ENCODE assay signal across 11 mouse cellular contexts in the genomic region with DNA sequence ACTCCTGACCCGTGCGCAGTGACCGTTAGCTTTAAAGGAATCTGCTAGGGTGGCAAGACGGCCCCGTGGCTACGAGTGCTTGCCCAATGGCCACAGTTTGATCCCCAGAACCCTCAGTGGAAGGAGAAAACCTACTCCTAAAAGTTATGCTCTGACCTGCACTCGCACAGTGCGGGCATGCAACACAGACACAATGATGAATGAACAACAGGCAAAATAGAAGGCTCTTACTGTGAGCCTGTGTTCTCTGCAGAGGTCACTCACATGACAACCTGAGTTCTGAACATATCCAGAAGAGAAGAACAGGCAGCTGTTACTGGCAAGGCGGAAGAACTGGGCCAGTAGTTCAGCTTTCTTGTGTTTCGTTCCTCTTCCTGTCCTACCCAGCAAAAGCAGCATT. TPM values are rescaled to one million over a fixed set of nuclear protein-coding genes. Genes with fewer than 3 reads are reported as not detected.
DNase-seq lines count a peak whose midpoint lies in the region; ATAC-seq and TF ChIP-seq lines count a peak whose summit lies in the region.
"Had no signal": no experiment of that assay in that cellular context is flagged by ENCODE, and none has a peak within 500 bp of the region (broad histone marks: within the 10 kb centered on the region; RNA-seq: fewer than 3 reads in every experiment).

No protein-coding gene starts in this region.

- no peaks in the 10 kb centered on the region for H3K27me3 ChIP-seq in kidney, adult 2 months (replicated peaks; ENCODE audit: control insufficient read depth, insufficient read depth, low read length)
- H3K27me3 ChIP-seq in stomach, embryonic 15.5 days (replicated peaks), result no peaks in the 10 kb centered on the region
- no peaks in the 10 kb centered on the region for H3K27me3 ChIP-seq in stomach, postnatal 0 days (ENCODE audit: control insufficient read depth, insufficient read depth, low read length)

- H3K9ac ChIP-seq in stomach, embryonic 15.5 days, result no peak overlapping the region
- no peak overlapping the region for H3K9ac ChIP-seq in stomach, postnatal 0 days (ENCODE audit: low read length)

- peaks cover 45% of the 10 kb centered on the region for H3K4me1 ChIP-seq in kidney, adult 2 months (ENCODE audit: control insufficient read depth, insufficient read depth, low read length)
- no peaks in the 10 kb centered on the region for H3K4me1 ChIP-seq in stomach, embryonic 15.5 days
- no peaks in the 10 kb centered on the region for H3K4me1 ChIP-seq in stomach, postnatal 0 days (replicated peaks; ENCODE audit: control insufficient read depth, insufficient read depth)

- peak; percentile 46 for DNase-seq in kidney, adult 2 months
- DNase-seq in kidney, adult 11 months, result no peak
- no peak for DNase-seq in stomach, postnatal 0 days (ENCODE audit: low spot score)
- DNase-seq in induced T-regulatory cell, adult 2 months (ENCODE audit: low read depth), result peak; percentile 13
- DNase-seq in urinary bladder, adult 2 months (ENCODE audit: low spot score), result no peak
- DNase-seq: embryo, embryonic 11 days; right cerebral cortex, postnatal 4 days; thymus, adult 2 months had no signal

- no peak for TF ChIP-seq EP300 in stomach, postnatal 0 days (optimal IDR thresholded peaks at IDR 0.05)

- no peak for ATAC-seq in stomach, embryonic 15.5 days (ENCODE audit: insufficient read depth, low FRiP score, low read depth)
- no peak for ATAC-seq in stomach, postnatal 0 days (ENCODE audit: low FRiP score, low TSS enrichment)
- no peak for ATAC-seq in inflammation-experienced regulatory T-cells, adult 6 months

- no peaks in the 10 kb centered on the region for H3K36me3 ChIP-seq in kidney, adult 2 months (ENCODE audit: control insufficient read depth, insufficient read depth, low read length)
- H3K36me3 ChIP-seq in stomach, embryonic 15.5 days, result no peaks in the 10 kb centered on the region
- no peaks in the 10 kb centered on the region for H3K36me3 ChIP-seq in stomach, postnatal 0 days (ENCODE audit: control insufficient read depth, insufficient read depth, low read length)

- no peak for TF ChIP-seq POLR2A in kidney, adult 2 months (IDR thresholded peaks at IDR 0.05; ENCODE audit: low read depth, low read length)

- TF ChIP-seq CTCF in kidney, adult 2 months (conservative IDR thresholded peaks at IDR 0.05; ENCODE audit: insufficient read depth, insufficient read length, low read depth, low read length), result no peak
- TF ChIP-seq CTCF in stomach, postnatal 0 days (IDR thresholded peaks at IDR 0.05; ENCODE audit: low read depth), result no peak

- peak overlapping the region; percentile 64 for H3K27ac ChIP-seq in kidney, adult 2 months (ENCODE audit: insufficient read depth, low read depth, low read length)
- peak overlapping the region; percentile 31; the same call in 1 of the 2 replicates for H3K27ac ChIP-seq in stomach, embryonic 15.5 days
- no peak overlapping the region for H3K27ac ChIP-seq in stomach, postnatal 0 days (replicated peaks)

- H3K4me3 ChIP-seq in kidney, adult 2 months (ENCODE audit: insufficient read depth, low read depth, low read length), result no peak overlapping the region
- no peak overlapping the region for H3K4me3 ChIP-seq in stomach, embryonic 15.5 days (replicated peaks)
- no peak overlapping the region for H3K4me3 ChIP-seq in stomach, postnatal 0 days (ENCODE audit: low read depth, low read length)

- H3K9me3 ChIP-seq in stomach, embryonic 15.5 days, result no peaks in the 10 kb centered on the region
- H3K9me3 ChIP-seq in stomach, postnatal 0 days (ENCODE audit: control insufficient read depth, low read length), result no peaks in the 10 kb centered on the region

- H3K4me2 ChIP-seq in stomach, embryonic 15.5 days, result no peak overlapping the region
- no peak overlapping the region for H3K4me2 ChIP-seq in stomach, postnatal 0 days (replicated peaks; ENCODE audit: low read depth)

- 37% methylated on average over 10 of the region's 10 CpGs for WGBS in kidney, adult 2 months
- 57% methylated on average over 10 of the region's 10 CpGs for WGBS in stomach, embryonic 15.5 days
- WGBS in stomach, postnatal 0 days, result 64% methylated on average over 10 of the region's 10 CpGs

RNA-seq across cellular contexts. Expression of gene Mfsd4b1, which starts 43.5 kb away (rescaled TPM):
- polyA plus RNA-seq in kidney, adult 2 months (2012; rRNA removed), result 81.5 and 102 TPM in 2 replicates
- polyA plus RNA-seq in stomach, embryonic 15.5 days (2015; fragmentation: Nextera tagmentation; extraction: Ambion mirVana), result 0.06 and 0.09 TPM in 2 replicates
- 0.07 and 0.22 TPM in 2 replicates for polyA plus RNA-seq in stomach, postnatal 0 days (2015; fragmentation: Nextera tagmentation; extraction: Ambion mirVana)
- polyA plus RNA-seq in inflammation-experienced regulatory T-cells, adult 6 months (2017; shearing (Covaris generic)), result not detected
- 0.30 and 0.44 TPM in 2 replicates for polyA plus RNA-seq in urinary bladder, adult 2 months (2012; rRNA removed)
- polyA plus RNA-seq: forebrain, embryonic 11.5 days had no signal

Comparison
In these comparisons a context has a peak if more than half of its experiments do, and no peak if none do; other contexts are left out.
1. DNase-seq: peak in kidney, adult 2 months (single experiment) and induced T-regulatory cell, adult 2 months (single experiment); none in kidney, adult 11 months (single experiment), stomach, postnatal 0 days (single experiment) and urinary bladder, adult 2 months (single experiment).
2. RNA of gene Mfsd4b1, which starts 43.5 kb away (polyA plus RNA-seq): 81.5 to 102 TPM in kidney, adult 2 months; 0.30 to 0.44 TPM in urinary bladder, adult 2 months, 0.06 to 0.09 TPM in stomach, embryonic 15.5 days, 0.07 to 0.22 TPM in stomach, postnatal 0 days and not detected in inflammation-experienced regulatory T-cells, adult 6 months; every median in the first group is over 10 times any median in the second.